Mouse (Mus musculus): ENCODE results near the gene Il25.

Gene Il25

DNA sequence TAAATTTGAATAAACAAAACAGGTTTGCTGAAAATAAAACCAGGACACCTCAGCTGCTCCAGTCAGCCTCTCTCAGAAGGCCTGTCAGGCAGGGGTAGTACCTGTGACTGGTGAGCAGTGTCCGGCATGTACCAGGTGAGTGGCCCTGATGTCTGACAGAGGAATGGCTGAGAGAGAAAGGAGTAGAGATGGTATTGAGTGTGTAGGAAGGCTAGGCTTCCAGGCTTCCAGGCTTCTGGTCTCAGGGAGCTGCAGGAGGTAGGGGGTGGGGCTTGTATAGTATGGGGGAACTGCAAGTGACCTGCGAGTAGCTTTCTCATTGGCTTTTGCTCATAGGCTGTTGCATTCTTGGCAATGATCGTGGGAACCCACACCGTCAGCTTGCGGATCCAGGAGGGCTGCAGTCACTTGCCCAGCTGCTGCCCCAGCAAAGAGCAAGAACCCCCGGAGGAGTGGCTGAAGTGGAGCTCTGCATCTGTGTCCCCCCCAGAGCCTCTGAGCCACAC, at the start of gene Il25:
Il25 (plus strand) TSS at position 51 of the 506 bp plus-strand sequence.
- DNase-seq, result no peak

- peak; percentile 93 for DNase-seq
Measured at GRCm38 (mm10) chr14:54883154-54884021, 49.1 kb upstream of the Il25 start, which contains the start of the genes Bcl2l2 and Gm20521. Bcl2l2 (plus strand) TSS chr14:54883377. Gm20521 (plus strand) TSS chr14:54883441.

DNA sequence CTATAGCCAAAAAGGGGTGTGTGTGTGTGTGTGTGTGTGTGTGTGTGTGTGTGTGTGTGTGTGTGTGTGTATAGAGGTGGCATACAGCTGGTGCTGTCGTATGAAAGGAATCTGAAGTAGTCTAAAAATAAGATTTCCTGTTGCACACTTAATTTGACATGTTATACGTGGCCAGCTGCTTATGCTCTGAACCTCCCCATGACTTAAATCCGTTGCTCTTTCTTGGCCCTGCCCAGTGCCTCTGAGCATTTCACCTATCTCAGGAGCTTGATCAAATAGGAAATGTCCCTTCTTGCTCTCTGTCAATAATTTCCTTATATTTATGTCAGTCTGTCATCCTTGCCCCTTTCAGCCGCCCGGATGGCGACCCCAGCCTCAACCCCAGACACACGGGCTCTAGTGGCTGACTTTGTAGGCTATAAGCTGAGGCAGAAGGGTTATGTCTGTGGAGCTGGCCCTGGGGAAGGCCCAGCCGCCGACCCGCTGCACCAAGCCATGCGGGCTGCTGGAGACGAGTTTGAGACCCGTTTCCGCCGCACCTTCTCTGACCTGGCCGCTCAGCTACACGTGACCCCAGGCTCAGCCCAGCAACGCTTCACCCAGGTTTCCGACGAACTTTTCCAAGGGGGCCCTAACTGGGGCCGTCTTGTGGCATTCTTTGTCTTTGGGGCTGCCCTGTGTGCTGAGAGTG, 48.3 kb upstream of the Il25 start:
- no peak for DNase-seq

DNA sequence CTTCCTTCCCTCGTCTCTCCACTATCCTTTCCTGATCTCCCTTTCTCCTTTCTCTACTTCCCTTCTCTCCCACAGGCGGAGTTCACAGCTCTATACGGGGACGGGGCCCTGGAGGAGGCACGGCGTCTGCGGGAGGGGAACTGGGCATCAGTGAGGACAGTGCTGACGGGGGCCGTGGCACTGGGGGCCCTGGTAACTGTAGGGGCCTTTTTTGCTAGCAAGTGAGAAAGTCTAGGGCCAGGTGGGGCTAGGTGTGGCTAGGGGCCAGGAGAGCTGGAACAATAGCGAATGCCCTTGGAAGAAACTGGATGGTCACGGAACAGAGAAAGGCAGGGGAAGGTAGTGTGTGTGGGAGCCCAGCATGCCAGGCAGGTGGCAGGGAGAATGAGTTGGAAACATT, 47.2 kb upstream of the Il25 start:
- DNase-seq, result no peak

- no peak for DNase-seq
Measured at GRCm38 (mm10) chr14:54892200-54892599, 40.3 kb upstream of the Il25 start, which contains the start of gene Pabpn1. Pabpn1 (plus strand) TSS chr14:54892500.

DNA sequence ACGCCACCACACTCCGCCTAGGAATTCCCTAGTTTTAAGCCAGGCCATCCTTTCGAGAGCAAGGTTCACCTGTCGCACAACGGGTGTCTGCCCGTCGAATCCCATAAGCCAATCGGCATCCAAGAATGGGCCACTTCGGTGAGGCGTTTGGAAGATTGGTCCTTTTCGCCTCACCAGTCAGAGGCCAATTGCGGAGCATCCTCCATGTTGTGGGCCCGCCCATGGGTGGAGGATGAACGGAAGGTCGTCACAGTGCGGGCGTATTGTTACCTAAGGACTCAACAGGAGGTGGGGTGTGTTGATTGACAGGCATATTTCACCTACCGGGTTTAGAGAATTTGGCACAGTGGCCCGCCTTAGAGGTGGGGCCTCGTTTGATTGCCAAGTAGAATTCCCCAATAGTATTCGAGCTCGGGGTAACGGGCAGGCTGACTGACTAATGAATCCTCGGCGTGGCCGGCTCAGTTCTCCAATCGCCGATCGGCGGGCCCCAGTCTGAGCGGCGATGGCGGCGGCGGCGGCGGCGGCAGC, 38.8 kb upstream of the Il25 start:
- DNase-seq, result peak; percentile 99

DNA sequence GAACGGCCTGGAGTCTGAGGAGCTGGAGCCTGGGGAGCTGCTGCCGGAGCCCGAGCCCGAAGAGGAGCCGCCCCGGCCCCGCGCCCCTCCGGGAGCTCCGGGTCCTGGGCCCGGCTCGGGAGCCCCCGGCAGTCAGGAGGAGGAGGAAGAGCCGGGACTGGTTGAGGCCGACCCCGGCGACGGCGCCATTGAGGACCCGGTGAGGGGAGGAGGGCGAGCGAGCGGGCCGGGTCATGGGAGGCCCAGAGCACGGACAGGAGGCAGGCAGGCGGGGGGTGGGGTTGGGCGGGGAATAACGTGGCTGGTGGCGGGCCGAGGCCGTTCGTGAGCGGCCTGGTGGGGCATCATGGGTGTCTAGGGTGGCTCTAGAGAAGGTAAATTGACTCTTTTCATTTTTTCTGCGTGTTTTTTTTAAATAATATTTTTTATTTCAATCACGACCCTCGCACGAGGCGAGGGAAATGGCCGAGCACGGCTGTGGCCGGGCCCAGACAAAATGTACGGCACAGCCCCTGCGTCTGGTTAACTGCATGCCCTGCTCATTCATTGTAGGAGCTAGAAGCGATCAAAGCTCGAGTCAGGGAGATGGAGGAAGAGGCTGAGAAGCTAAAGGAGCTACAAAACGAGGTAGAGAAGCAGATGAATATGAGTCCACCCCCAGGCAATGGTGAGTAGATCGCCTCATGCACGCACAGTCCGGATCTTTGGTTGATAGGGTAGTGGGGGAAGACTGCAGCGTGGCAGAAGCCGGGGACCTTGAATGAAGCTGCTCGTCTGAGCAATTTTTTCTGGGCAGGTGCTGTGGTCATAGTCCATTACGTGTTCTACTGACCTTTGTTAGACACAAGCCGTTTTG, 38.0 kb upstream of the Il25 start:
- peak; percentile 76 for DNase-seq

GRCm38 (mm10) chr14:54897445-54897844, 35.0 kb upstream of the Il25 start:
- no peak for DNase-seq

- peak; percentile 83 for DNase-seq
Measured at GRCm38 (mm10) chr14:54900383-54900782, 32.1 kb upstream of the Il25 start.

DNA sequence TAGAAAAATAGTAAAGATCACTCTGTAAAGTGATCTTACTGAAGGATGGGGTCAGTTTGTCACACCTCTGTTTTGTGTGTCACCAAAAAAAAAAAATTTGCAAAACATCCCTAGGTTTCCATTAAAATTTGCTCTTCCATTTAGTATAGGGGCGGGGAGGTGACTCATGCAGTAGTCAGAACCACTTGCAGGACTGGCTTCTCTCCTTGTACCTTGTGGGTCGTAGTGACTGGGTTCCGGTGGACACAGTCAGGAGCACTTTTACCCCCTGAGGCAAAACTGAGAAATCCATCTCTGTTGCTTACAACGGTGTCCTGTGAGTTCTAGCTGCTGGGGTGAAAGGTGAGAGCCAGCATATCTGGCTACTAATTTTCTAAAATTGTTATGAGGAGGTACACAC, 28.9 kb upstream of the Il25 start:
- DNase-seq, result no peak

DNA sequence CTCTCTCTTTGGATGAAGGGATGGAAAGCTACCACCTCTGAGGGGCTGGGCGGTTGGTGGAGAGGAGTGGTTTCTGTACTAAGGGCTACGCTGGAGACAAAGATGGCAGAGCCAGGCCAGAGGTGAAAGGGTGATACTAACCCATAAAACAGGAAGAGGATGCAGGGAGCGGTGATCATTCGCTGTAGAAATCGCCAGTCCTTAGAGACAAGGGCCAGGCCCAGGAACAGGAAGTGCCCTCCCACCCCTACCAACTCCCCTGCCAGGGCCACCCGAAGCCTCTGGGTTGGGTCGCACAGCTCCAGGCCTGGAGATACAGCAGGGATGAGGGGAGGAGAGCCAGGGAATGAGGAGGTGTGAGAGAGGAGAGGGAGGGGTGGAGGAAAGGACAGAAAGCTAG, 23.8 kb upstream of the Il25 start:
- no peak for DNase-seq

- no peak for DNase-seq
Measured at GRCm38 (mm10) chr14:54912109-54912850, 20.2 kb upstream of the Il25 start.

GRCm38 (mm10) chr14:54912886-54913285, 19.6 kb upstream of the Il25 start, which contains the start of gene Slc22a17:
Slc22a17 (minus strand) TSS chr14:54913132.
- DNase-seq, result peak; percentile 80

GRCm38 (mm10) chr14:54913343-54913742, 19.2 kb upstream of the Il25 start:
- DNase-seq, result no peak

- DNase-seq, result no peak
Measured at GRCm38 (mm10) chr14:54920076-54920685, 12.3 kb upstream of the Il25 start.

DNA sequence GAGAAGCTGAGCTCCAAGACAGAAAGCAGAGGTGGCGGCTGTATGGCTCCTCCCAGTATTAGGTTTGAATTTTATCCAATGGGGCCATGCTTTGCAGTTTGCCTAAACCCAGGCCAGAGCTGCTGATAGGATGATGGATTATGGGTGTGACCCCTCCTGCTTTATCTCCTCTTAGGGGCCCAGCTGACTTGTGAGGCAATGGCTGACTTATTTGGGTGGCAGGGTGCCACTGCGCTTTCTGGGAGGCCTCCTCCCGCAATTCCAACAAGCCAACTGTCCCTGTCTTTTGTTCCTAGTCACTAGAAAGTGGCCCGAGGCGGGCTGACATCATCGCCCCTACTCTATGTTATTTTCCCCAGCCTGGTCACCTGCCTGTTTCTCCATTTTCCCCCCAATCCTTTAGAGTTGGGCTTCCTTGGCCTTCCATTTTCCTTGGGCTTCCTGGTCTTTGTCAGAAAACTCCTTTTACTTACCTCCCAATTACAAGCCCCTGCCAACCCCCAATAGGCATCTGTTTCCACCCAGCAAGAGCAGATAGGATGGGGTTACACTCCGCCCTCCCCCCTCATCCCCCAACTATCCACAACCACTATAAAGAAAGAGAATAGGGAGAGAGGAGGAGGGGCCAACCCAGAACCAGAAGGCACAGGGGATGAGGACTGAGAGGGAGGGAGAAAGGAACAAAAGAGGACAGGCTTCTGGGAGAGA, 7.7 kb upstream of the Il25 start:
- DNase-seq, result peak; percentile 33

- peak; percentile 72 for DNase-seq
Measured at GRCm38 (mm10) chr14:54925349-54926342, 6.8 kb upstream of the Il25 start, which contains the start of gene Efs. Efs (minus strand) TSS chr14:54926126.

GRCm38 (mm10) chr14:54926401-54927158, 5.9 kb upstream of the Il25 start:
- DNase-seq, result peak; percentile 55
